Mouse (Mus musculus) G1E (cell line): ENCODE measurements around the gene Tox2. TPM values are rescaled to one million over a fixed set of nuclear protein-coding genes. Genes with fewer than 3 reads are reported as not detected.

ENCODE experiments used
- ATAC-seq: 2 replicates; pipeline ENCODE4 v1.8.0; 2016; ENCODE audit warnings: mild to moderate bottlenecking; ENCODE audit not compliant: insufficient number of reproducible peaks, poor library complexity, low FRiP score, severe bottlenecking; ENCODE audit errors: extremely low read depth
- DNase-seq: peaks from one replicate; pipeline ENCODE4 v3.0.0; 2012; ENCODE audit warnings: low spot score
- H3K27me3 ChIP-seq: 2 replicates; pipeline ENCODE4 v1.6.1; 2012; ENCODE audit warnings: mild to moderate bottlenecking, low read length, inconsistent platforms; ENCODE audit not compliant: insufficient read depth
- H3K36me3 ChIP-seq: replicated peaks from 2 replicates; pipeline ENCODE3; 2012; ENCODE audit warnings: mild to moderate bottlenecking, inconsistent platforms
- H3K4me1 ChIP-seq: 2 replicates; pipeline ENCODE4 v1.6.1; 2012; ENCODE audit warnings: low read depth, low read length, inconsistent platforms, mixed read lengths; ENCODE audit not compliant: insufficient read depth
- H3K4me3 ChIP-seq: 2 replicates; pipeline ENCODE4 v1.5.1; 2012; ENCODE audit warnings: low read depth, mild to moderate bottlenecking, inconsistent platforms, low read length, moderate library complexity, mixed read lengths
- H3K9me3 ChIP-seq: replicated peaks from 2 replicates; pipeline ENCODE4 v1.6.1; 2012; ENCODE audit warnings: inconsistent platforms
- CTCF ChIP-seq: IDR thresholded peaks from 2 replicates; pipeline ENCODE4 v1.5.1; 2012; ENCODE audit warnings: low read depth, low read length, inconsistent platforms, mixed read lengths
- GATA1 ChIP-seq: IDR thresholded peaks from 2 replicates; pipeline ENCODE4 v1.6.1; 2012; ENCODE audit warnings: borderline replicate concordance, low read length, inconsistent platforms, mixed read lengths
- GATA2 ChIP-seq: IDR thresholded peaks from 2 replicates; pipeline ENCODE4 v1.6.1; 2012; ENCODE audit warnings: low read depth, low read length, inconsistent platforms, borderline replicate concordance
- POLR2AphosphoS5 ChIP-seq: IDR thresholded peaks from 2 replicates; pipeline ENCODE4 v1.6.1; 2012; ENCODE audit warnings: low read depth, low read length, inconsistent platforms; ENCODE audit not compliant: insufficient replicate concordance
- TAL1 ChIP-seq: conservative IDR thresholded peaks from 2 replicates; pipeline ENCODE4 v1.6.1; 2012; ENCODE audit warnings: low read depth, low read length, inconsistent platforms, mixed read lengths
- polyA plus RNA-seq: library from polyadenylated mRNA; stranded (reverse); fragments of >175 nt; gene quantifications from 2 replicates; pipeline ENCODE4 v1.2.3, GENCODE M21; 2012
- total RNA-seq, 2 experiments: library from RNA; stranded (forward) in 1 of 2; stranded (reverse) in 1 of 2; fragments of 200-1000 nt in 1 of 2; fragments of >200 nt in 1 of 2; fragmentation: Nextera tagmentation in 1 of 2; gene quantifications; 2 replicates each; pipeline ENCODE4 v1.2.3; 2014 to 2017

Gene Tox2
- total and polyA plus RNA-seq, 3 experiments = not detected

GRCm38 (mm10) chr2:163332368-163333055 lies 129.6 kb downstream of the Tox2 start:
- Histone ChIP-seq H3K27me3 (peaks cover 2% of the 10 kb centered on the region; the same call in 1 of the 2 replicates), H3K4me3 (no peak overlapping the region), H3K9me3 (no peaks in the 10 kb centered on the region), H3K4me1 (no peaks in the 10 kb centered on the region), H3K36me3 (no peaks in the 10 kb centered on the region)
- ATAC-seq (no peak), DNase-seq (no peak)
- TF ChIP-seq GATA1 (no peak), POLR2AphosphoS5 (no peak), TAL1 (no peak), GATA2 (no peak), CTCF (no peak)

- no peak for TF ChIP-seq POLR2AphosphoS5
- peak; percentile 80; the same call in 1 of the 2 replicates for TF ChIP-seq CTCF
- Histone ChIP-seq H3K9me3 (no peaks in the 10 kb centered on the region), H3K27me3 (peaks cover 6% of the 10 kb centered on the region), H3K4me3 (no peak overlapping the region), H3K4me1 (peaks cover 3% of the 10 kb centered on the region), H3K36me3 (no peaks in the 10 kb centered on the region)
- peak; percentile 70 for DNase-seq
- ATAC-seq = peak; percentile 70
Measured at GRCm38 (mm10) chr2:163340263-163340662, 137.3 kb downstream of the Tox2 start.

DNA sequence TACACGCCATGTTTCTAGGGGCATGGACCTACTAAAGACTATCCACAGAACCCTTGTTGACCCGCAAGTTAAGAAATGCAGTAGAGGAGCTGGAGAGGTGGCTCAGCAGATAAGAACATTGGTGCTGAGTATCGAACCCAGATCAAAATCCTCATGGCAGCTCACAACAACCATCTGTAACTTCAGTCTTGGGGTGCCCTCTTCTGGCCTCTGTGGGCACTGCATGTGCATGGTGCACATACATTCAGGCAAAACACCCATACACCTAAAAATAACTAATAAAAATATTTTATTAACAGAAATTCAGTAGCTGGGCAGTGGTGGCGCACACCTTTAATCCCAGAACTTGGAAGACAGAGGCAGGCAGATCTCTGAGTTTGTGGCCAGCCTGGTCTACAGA lies 140.7 kb downstream of the Tox2 start:
- H3K9me3 ChIP-seq = no peaks in the 10 kb centered on the region
- no peak for DNase-seq
- ATAC-seq = no peak
- no peak overlapping the region for H3K4me3 ChIP-seq
- TF ChIP-seq TAL1 (no peak), CTCF (peak; percentile 50)
- peaks cover 3% of the 10 kb centered on the region for H3K4me1 ChIP-seq
- no peaks in the 10 kb centered on the region for H3K36me3 ChIP-seq
- H3K27me3 ChIP-seq = peaks cover 16% of the 10 kb centered on the region

DNA sequence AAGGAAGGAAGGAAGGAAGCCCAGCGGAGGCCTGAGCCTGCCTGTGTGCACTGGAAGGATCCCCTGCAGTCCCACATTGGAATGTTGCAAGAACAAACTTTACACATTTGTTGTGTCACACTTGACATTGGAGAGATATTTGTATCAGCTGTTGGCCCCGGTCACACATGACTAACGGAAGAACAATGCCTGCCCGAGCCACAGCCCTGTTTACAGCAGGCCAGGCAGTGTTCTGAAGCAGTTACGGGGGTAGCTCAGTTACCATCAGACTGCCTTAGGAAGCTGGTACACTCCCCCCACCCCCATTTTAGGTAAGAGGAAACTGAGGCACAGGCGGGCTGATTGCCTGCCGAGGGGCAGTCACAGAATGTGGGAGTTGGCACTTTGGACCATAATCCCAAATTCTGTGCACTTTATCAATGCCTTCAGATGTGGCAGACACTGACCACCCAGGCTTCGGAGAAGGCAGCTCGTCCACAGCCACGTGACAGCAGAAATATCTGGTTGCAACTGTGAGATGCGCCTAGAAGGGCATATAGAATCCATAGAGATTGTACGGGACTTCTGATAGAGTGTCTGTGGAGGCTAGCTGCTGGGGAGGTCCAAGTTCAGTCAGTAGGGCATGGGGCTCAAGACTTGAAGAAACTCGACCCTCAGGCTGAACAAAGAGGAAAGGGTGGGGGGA lies 142.2 kb downstream of the Tox2 start:
- H3K27me3 ChIP-seq = peaks cover 16% of the 10 kb centered on the region
- peaks cover 10% of the 10 kb centered on the region for H3K4me1 ChIP-seq
- H3K4me3 ChIP-seq = no peak overlapping the region
- DNase-seq = no peak
- no peaks in the 10 kb centered on the region for H3K9me3 ChIP-seq
- ATAC-seq = no peak
- TF ChIP-seq GATA2 (no peak), TAL1 (no peak), POLR2AphosphoS5 (no peak), GATA1 (no peak), CTCF (no peak)
- no peaks in the 10 kb centered on the region for H3K36me3 ChIP-seq

- Histone ChIP-seq H3K9me3 (no peaks in the 10 kb centered on the region), H3K4me1 (peaks cover 15% of the 10 kb centered on the region), H3K27me3 (peaks cover 16% of the 10 kb centered on the region), H3K36me3 (no peaks in the 10 kb centered on the region), H3K4me3 (no peak overlapping the region)
- TF ChIP-seq GATA1 = no peak
- no peak for TF ChIP-seq GATA2
- no peak for TF ChIP-seq CTCF
- no peak for TF ChIP-seq POLR2AphosphoS5
- TF ChIP-seq TAL1 = no peak
- ATAC-seq (no peak), DNase-seq (no peak)
Measured at GRCm38 (mm10) chr2:163346497-163346896, 143.6 kb downstream of the Tox2 start.

- no peaks in the 10 kb centered on the region for H3K9me3 ChIP-seq
- H3K27me3 ChIP-seq = peaks cover 16% of the 10 kb centered on the region
- no peak overlapping the region for H3K4me3 ChIP-seq
- no peaks in the 10 kb centered on the region for H3K36me3 ChIP-seq
- DNase-seq = no peak
- no peak for ATAC-seq
- peaks cover 22% of the 10 kb centered on the region for H3K4me1 ChIP-seq
- TF ChIP-seq TAL1 = no peak
- no peak for TF ChIP-seq GATA1
- TF ChIP-seq GATA2 = no peak
- TF ChIP-seq POLR2AphosphoS5 = no peak
- no peak for TF ChIP-seq CTCF
Measured at GRCm38 (mm10) chr2:163347517-163348184, 144.7 kb downstream of the Tox2 start.

GRCm38 (mm10) chr2:163348677-163349076 lies 145.8 kb downstream of the Tox2 start:
- H3K9me3 ChIP-seq = no peaks in the 10 kb centered on the region
- ATAC-seq (no peak), DNase-seq (no peak)
- no peak overlapping the region for H3K4me3 ChIP-seq
- H3K4me1 ChIP-seq = peaks cover 28% of the 10 kb centered on the region
- no peaks in the 10 kb centered on the region for H3K36me3 ChIP-seq
- peaks cover 16% of the 10 kb centered on the region for H3K27me3 ChIP-seq
- no peak for TF ChIP-seq TAL1
- no peak for TF ChIP-seq POLR2AphosphoS5
- TF ChIP-seq CTCF = no peak
- TF ChIP-seq GATA2 = no peak
- TF ChIP-seq GATA1 = no peak
